Mouse (Mus musculus) hindbrain, embryonic 16.5 days (tissue): ENCODE measurements around the gene Chit1. TPM values are rescaled to one million over a fixed set of nuclear protein-coding genes. Genes with fewer than 3 reads are reported as not detected.

Source experiments
- ATAC-seq: fragments of 200-750 bp; cut with Nextera tagmentation; 2 replicates; pipeline ENCODE4 v1.8.0; 2017; ENCODE audit warnings: moderate TSS enrichment, moderate library complexity
- H3K27ac ChIP-seq: fragments of 300-500 bp; sonication (generic); 2 replicates; pipeline ENCODE4 v1.5.1; 2014; ENCODE audit warnings: low read depth, mild to moderate bottlenecking, control low read depth, low read length, moderate library complexity
- H3K27me3 ChIP-seq: fragments of 300-500 bp; sonication (generic); replicated peaks from 2 replicates; pipeline ENCODE4 v1.6.1; 2014; ENCODE audit warnings: low read length; ENCODE audit not compliant: control insufficient read depth, insufficient read depth
- H3K36me3 ChIP-seq: fragments of 300-500 bp; sonication (generic); 2 replicates; pipeline ENCODE4 v1.6.1; 2014; ENCODE audit warnings: mild to moderate bottlenecking, low read length, moderate library complexity, mixed read lengths; ENCODE audit not compliant: control insufficient read depth, insufficient read depth
- H3K4me1 ChIP-seq: fragments of 300-500 bp; sonication (generic); 2 replicates; pipeline ENCODE4 v1.6.1; 2014; ENCODE audit warnings: low read depth, low read length; ENCODE audit not compliant: control insufficient read depth, insufficient read depth
- H3K4me2 ChIP-seq: fragments of 300-500 bp; sonication (generic); 2 replicates; pipeline ENCODE4 v1.6.1; 2014; ENCODE audit warnings: mild to moderate bottlenecking, low read length, control low read depth, moderate library complexity
- H3K4me3 ChIP-seq: fragments of 300-500 bp; sonication (generic); 2 replicates; pipeline ENCODE4 v1.5.1; 2014; ENCODE audit warnings: mild to moderate bottlenecking, low read length, control low read depth, moderate library complexity
- H3K9ac ChIP-seq: fragments of 300-500 bp; sonication (generic); 2 replicates; pipeline ENCODE4 v1.6.1; 2014; ENCODE audit warnings: low read depth, mild to moderate bottlenecking, control low read depth, low read length, moderate library complexity
- H3K9me3 ChIP-seq: fragments of 300-500 bp; sonication (generic); 2 replicates; pipeline ENCODE4 v1.6.1; 2014; ENCODE audit warnings: mild to moderate bottlenecking, low read length, moderate library complexity; ENCODE audit not compliant: control insufficient read depth
- WGBS: fragments of 180-500 bp; shearing (Covaris S2); extraction: QIAGEN DNeasy Blood & Tissue Kit; methylation state at CpG from one replicate; pipeline ENCODE4 v1.1.7; 2014; 5-methylcytosine and 5-hydroxymethylcytosine counted together
- polyA plus RNA-seq: library from polyadenylated mRNA; unstranded; fragments of >200 nt; fragmentation: Nextera tagmentation; extraction: Ambion mirVana; gene quantifications from 2 replicates; pipeline ENCODE4 v1.2.1, GENCODE M21; 2015

Gene Chit1
- polyA plus RNA-seq, 1 experiment from 2014 or later = 0.73 TPM

- H3K4me3 ChIP-seq = no peak overlapping the region
- no peaks in the 10 kb centered on the region for H3K27me3 ChIP-seq
- ATAC-seq = no peak
- H3K4me2 ChIP-seq = no peak overlapping the region
- WGBS = 75% methylated on average over 4 of the region's 4 CpGs
- peak overlapping the region; percentile 70 for H3K27ac ChIP-seq
- no peaks in the 10 kb centered on the region for H3K36me3 ChIP-seq
- H3K9me3 ChIP-seq = no peaks in the 10 kb centered on the region
- H3K9ac ChIP-seq = peak overlapping the region; percentile 9; the same call in 1 of the 2 replicates
- H3K4me1 ChIP-seq = peaks cover 41% of the 10 kb centered on the region
Observed at GRCm38 (mm10) chr1:134095721-134096120, 15.3 kb upstream of the Chit1 start.

DNA sequence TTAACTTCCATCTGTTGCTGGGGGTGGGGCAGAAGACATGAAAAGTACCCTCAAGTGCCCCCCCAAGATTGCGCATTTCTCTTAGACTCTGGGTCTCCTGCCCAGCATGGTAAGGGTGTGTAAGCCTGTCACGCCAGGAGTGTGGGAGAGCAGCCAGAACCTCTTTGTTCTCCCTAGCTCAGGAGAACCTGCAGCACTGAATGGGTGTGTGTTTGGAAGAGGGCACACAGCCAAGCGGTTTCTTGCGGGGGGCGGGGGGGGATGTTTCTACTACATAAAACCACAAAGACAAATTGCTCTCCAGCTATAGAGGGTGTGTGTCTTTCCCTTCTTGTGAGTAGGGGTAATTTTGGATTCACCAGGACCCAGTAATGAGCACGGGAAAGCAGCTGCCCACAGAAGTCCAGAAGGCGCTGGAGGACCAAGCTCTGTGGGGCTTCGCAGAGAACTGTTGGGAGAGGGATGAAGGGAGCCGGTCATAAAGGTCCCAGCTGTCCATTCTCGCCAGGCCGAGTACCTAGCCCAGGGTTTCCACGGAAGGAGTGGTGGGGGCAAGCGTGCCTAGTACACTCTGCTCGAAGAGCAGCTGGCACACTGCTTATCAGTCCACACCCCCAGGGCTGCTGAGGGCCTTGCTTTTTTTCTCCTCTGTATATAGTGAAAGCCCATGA is 14.6 kb upstream of the Chit1 start:
- Histone ChIP-seq H3K36me3 (no peaks in the 10 kb centered on the region), H3K4me1 (peaks cover 41% of the 10 kb centered on the region), H3K4me3 (no peak overlapping the region), H3K9me3 (no peaks in the 10 kb centered on the region), H3K27me3 (no peaks in the 10 kb centered on the region), H3K27ac (peak overlapping the region; percentile 70), H3K4me2 (peak overlapping the region; percentile 13; the same call in 1 of the 2 replicates), H3K9ac (peak overlapping the region; percentile 9; the same call in 1 of the 2 replicates)
- WGBS = 16% methylated on average over 14 of the region's 14 CpGs
- peak; percentile 74 for ATAC-seq

- WGBS = 79% methylated on average over 7 of the region's 7 CpGs
- Histone ChIP-seq H3K36me3 (no peaks in the 10 kb centered on the region), H3K27ac (peak overlapping the region; percentile 70), H3K4me2 (no peak overlapping the region), H3K27me3 (no peaks in the 10 kb centered on the region), H3K9me3 (no peaks in the 10 kb centered on the region), H3K4me3 (no peak overlapping the region), H3K9ac (no peak overlapping the region), H3K4me1 (peaks cover 41% of the 10 kb centered on the region)
- ATAC-seq = no peak
Observed at GRCm38 (mm10) chr1:134097080-134097855, 13.8 kb upstream of the Chit1 start.

DNA sequence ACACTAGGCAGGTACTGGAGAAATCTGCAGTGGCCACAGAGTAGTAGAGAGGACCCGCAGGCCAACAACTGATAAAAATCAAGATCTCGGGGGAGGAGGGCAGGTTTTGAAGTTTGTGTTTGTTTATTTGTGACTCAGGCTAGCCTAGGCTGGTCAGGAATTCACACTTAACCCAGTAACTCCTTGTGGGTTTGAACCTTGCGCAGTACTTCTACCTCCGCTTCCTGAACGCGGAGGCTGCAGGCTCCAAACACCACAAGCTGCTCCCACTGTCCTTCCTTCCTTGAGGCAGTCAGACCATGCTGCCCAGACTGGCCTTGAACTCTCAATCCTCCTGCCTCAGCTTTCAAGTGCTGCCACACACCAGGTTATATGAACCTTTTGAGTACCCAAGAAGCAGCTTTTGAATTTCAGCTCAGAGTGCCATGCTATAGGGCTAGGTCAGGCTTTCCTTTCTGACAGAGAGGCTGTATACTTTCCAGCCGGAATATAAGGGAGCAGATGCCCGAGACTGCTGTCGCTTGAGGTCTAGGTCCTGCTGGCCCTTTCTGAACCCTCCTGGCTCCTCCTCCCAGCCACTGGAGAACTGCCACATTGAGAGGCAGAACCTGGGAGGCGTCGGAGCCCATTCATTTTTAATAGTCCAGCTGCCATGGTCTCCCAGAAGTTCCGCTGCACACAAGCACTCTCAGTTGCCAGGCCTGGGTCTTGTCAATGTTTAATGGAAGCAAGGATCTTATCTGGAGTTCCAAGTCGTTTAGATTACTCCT is 12.9 kb upstream of the Chit1 start:
- Histone ChIP-seq H3K4me3 (no peak overlapping the region), H3K9ac (no peak overlapping the region), H3K36me3 (no peaks in the 10 kb centered on the region), H3K27ac (peak overlapping the region; percentile 59; the same call in 1 of the 2 replicates), H3K27me3 (no peaks in the 10 kb centered on the region), H3K9me3 (no peaks in the 10 kb centered on the region), H3K4me1 (peaks cover 36% of the 10 kb centered on the region), H3K4me2 (no peak overlapping the region; the same call in 1 of the 2 replicates)
- WGBS = 59% methylated on average over 13 of the region's 13 CpGs
- ATAC-seq = no peak

- Histone ChIP-seq H3K9ac (peak overlapping the region; percentile 57), H3K27me3 (no peaks in the 10 kb centered on the region), H3K9me3 (no peaks in the 10 kb centered on the region), H3K4me3 (peak overlapping the region; percentile 43), H3K4me2 (peak overlapping the region; percentile 83), H3K4me1 (peaks cover 28% of the 10 kb centered on the region), H3K36me3 (no peaks in the 10 kb centered on the region), H3K27ac (peak overlapping the region; percentile 59)
- WGBS = 10% methylated on average over 17 of the region's 17 CpGs
- ATAC-seq = peak; percentile 80
Observed at GRCm38 (mm10) chr1:134098726-134099515, 12.1 kb upstream of the Chit1 start.

DNA sequence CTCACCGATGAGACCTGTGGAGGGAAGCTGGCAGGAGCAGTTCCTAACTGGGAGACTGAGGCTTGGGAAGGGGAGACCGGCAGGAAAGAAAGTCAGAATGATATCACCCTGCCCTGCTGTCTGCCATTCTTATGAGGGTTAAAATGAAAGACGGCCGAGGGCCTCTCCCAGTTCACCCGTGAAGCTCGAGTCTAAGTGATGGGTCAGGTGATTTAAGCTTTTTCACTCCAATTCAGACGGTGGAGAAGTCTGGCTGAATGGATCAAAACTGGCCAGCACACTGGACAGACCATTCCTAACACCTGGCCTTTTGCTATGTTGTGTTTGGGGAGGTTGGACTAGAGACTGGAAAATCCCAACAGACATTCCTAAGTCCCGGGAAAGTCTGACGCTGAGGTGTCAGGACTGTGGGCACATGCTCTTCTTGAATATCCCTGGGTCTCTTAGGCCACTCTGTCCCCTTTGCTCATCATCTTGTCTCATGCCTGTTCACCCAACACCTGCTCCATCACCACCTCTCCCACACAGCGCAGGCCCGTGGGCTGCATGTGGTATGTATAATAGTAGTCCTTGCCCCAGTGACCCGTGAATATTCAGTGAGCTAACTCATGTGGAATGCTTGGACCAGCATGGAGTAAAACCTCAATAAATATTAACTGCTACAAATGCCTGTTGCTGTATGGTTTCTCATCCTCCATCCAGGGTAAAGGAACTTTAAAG is 11.4 kb upstream of the Chit1 start:
- peak overlapping the region; percentile 57 for H3K9ac ChIP-seq
- peaks cover 27% of the 10 kb centered on the region for H3K4me1 ChIP-seq
- no peaks in the 10 kb centered on the region for H3K27me3 ChIP-seq
- no peaks in the 10 kb centered on the region for H3K36me3 ChIP-seq
- peak; percentile 10; the same call in 1 of the 2 replicates for ATAC-seq
- no peaks in the 10 kb centered on the region for H3K9me3 ChIP-seq
- H3K27ac ChIP-seq = peak overlapping the region; percentile 59
- peak overlapping the region; percentile 83 for H3K4me2 ChIP-seq
- peak overlapping the region; percentile 43 for H3K4me3 ChIP-seq
- WGBS = 26% methylated on average over 12 of the region's 12 CpGs

DNA sequence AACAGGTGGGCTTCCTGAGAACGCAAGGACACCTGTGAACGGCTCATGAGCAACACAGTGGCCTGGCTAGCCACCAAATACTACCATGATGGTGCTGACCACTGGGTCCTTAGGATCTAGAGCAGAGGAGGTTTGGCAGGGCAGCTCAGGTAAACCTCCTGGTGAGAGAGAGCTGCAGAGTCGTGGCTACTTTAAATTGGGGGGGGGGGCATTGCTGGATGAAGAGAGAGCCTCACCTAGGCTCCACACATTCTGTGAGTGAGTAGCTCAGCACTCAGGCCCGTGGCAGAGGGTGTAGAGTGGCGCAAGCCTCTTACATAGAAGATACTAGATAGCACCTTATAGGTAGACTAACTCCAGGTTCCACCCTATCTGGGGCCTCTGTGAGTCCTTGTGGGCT is 10.6 kb upstream of the Chit1 start:
- H3K36me3 ChIP-seq = no peaks in the 10 kb centered on the region
- WGBS = 82% methylated on average over 5 of the region's 5 CpGs

DNA sequence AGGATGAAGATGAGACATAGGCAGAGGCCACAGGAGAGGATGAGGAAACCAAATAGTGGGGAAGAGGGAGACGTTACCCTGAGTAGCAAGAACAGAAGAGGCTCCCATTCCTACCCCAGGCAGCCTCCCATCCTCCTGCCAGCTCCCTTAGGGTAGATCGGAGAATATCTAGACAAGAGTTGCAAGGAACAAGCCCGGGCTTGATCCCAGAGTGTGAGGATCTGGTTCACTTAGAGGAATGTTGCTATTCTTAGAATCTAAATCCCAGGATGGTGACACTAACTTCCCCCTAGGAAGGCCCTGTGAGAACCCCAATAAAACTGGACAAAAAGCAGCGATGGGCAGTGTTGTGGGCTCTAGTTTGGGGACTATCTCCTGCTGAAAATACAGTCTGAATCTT is 10.1 kb upstream of the Chit1 start:
- H3K27me3 ChIP-seq = no peaks in the 10 kb centered on the region
- no peak overlapping the region for H3K4me2 ChIP-seq
- 81% methylated on average over 4 of the region's 4 CpGs for WGBS
- H3K4me1 ChIP-seq = peaks cover 24% of the 10 kb centered on the region
- H3K27ac ChIP-seq = no peak overlapping the region
- no peaks in the 10 kb centered on the region for H3K9me3 ChIP-seq
- no peak for ATAC-seq
- H3K4me3 ChIP-seq = no peak overlapping the region
- H3K36me3 ChIP-seq = no peaks in the 10 kb centered on the region
- no peak overlapping the region for H3K9ac ChIP-seq

More for the DNA sequence above, 10.6 kb upstream of the Chit1 start:
- no peak for ATAC-seq
- no peak overlapping the region for H3K9ac ChIP-seq
- no peaks in the 10 kb centered on the region for H3K9me3 ChIP-seq
- H3K4me2 ChIP-seq = no peak overlapping the region
- no peaks in the 10 kb centered on the region for H3K27me3 ChIP-seq
- no peak overlapping the region for H3K27ac ChIP-seq
- H3K4me3 ChIP-seq = no peak overlapping the region
- H3K4me1 ChIP-seq = peaks cover 27% of the 10 kb centered on the region
